9 mouse cellular contexts compared by ENCODE assay signal in the genomic region with DNA sequence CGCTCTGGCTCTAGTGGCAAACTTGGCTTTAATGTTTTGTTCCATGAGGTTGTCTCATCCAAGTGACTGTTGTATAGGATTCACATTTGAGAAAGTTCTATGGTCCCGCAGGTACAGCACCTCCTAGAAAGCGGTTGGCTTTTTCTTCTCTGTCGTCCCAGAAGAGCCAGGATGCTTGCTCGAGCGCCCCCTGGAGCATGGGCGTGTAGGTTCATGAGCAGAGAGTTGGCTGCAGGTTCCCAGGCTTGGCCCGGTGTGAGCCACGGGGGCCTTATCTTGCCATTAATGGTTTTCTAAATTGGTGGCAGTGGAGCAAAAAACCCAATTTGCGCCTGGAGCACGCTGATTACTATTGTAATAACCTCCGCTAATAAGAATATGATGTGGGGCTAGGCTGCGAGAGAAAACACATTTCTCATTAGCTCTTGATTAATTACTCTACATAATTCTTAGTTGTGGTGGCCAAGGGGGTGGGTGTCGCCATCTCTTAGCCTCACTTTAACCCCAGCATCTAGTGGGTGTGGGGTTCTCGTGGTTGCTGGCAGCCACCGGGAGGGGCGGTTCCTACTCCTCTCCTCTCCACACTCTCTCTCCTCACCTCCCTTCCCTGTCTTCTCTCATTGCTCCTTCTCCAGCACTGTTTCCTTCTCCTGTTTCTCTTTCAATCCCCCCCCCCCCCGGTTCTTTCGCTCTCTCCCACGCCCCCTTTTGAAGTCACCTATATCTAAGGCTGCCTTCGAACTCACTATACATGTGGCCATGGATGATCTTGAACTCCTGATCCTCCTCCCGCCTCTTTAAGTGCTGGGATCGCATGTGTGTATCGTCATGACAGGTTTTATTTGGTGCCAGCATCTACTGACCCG. TPM values are rescaled to one million over a fixed set of nuclear protein-coding genes. Genes with fewer than 3 reads are reported as not detected.
DNase-seq lines count a peak whose midpoint lies in the region; ATAC-seq lines count a peak whose summit lies in the region.
"Had no signal": no experiment of that assay in that cellular context is flagged by ENCODE, and none has a peak within 500 bp of the region (broad histone marks: within the 10 kb centered on the region; RNA-seq: fewer than 3 reads in every experiment).

No protein-coding gene starts in this region.

- no peak for DNase-seq in heart, postnatal 25 days (ENCODE audit: low spot score)
- peak; percentile 86 for DNase-seq in R1 (ENCODE audit: low read depth, low spot score)
- peak; percentile 70 for DNase-seq in testis, postnatal 14 days (ENCODE audit: low spot score)
- no peak for DNase-seq in right cerebral cortex, postnatal 25 days
- DNase-seq in lung, postnatal 10 days = no peak

- no peaks in the 10 kb centered on the region for H3K36me3 ChIP-seq in heart, embryonic 14.5 days (ENCODE audit: control insufficient read depth, insufficient read depth, low read length)
- H3K36me3 ChIP-seq in forebrain, embryonic 15.5 days = no peaks in the 10 kb centered on the region
- H3K36me3 ChIP-seq in liver, embryonic 12.5 days = no peaks in the 10 kb centered on the region

- H3K4me1 ChIP-seq in heart, embryonic 14.5 days (ENCODE audit: control insufficient read depth in 2 of 2, insufficient read depth in 2 of 2, low read length in 2 of 2) = peaks cover 11 to 14% of the 10 kb centered on the region in 2 experiments; a peak in 3 of 4 replicates
- H3K4me1 ChIP-seq in forebrain, embryonic 15.5 days = peaks cover 18% of the 10 kb centered on the region
- peaks cover 16% of the 10 kb centered on the region for H3K4me1 ChIP-seq in liver, embryonic 12.5 days

- H3K27me3 ChIP-seq in heart, embryonic 14.5 days (ENCODE audit: control insufficient read depth, insufficient read depth, low read length) = no peaks in the 10 kb centered on the region
- H3K27me3 ChIP-seq in forebrain, embryonic 15.5 days = no peaks in the 10 kb centered on the region
- peaks cover 48% of the 10 kb centered on the region for H3K27me3 ChIP-seq in liver, embryonic 12.5 days (replicated peaks)

- peak overlapping the region in 1 of 2 experiments; percentile 33; a peak in 1 of 4 replicates for H3K4me3 ChIP-seq in heart, embryonic 14.5 days (ENCODE audit: control insufficient read depth in 1 of 2, insufficient read depth in 1 of 2, low read depth in 1 of 2, low read length in 2 of 2)
- peak overlapping the region; percentile 15; the same call in 1 of the 2 replicates for H3K4me3 ChIP-seq in forebrain, embryonic 15.5 days
- H3K4me3 ChIP-seq in liver, embryonic 12.5 days = no peak overlapping the region; the same call in 1 of the 2 replicates

- intact Hi-C loops in heart, postnatal 25 days (cut with DNase I) = no loop called here

- H3K27ac ChIP-seq in heart, embryonic 14.5 days (replicated peaks in 1 of 2; ENCODE audit: control insufficient read depth in 1 of 2, insufficient read depth in 1 of 2, low read depth in 2 of 2, low read length in 2 of 2) = no peak overlapping the region
- H3K27ac ChIP-seq in forebrain, embryonic 15.5 days (replicated peaks) = peak overlapping the region; percentile 79
- H3K27ac ChIP-seq in liver, embryonic 12.5 days = no peak overlapping the region

- peak overlapping the region; percentile 75 for H3K9ac ChIP-seq in heart, embryonic 14.5 days (ENCODE audit: low read length)
- H3K9ac ChIP-seq in forebrain, embryonic 15.5 days (replicated peaks) = peak overlapping the region; percentile 40; the same call in 1 of the 2 replicates
- H3K9ac ChIP-seq in liver, embryonic 12.5 days = no peak overlapping the region

- ATAC-seq in heart, embryonic 14.5 days (ENCODE audit: insufficient number of reproducible peaks, insufficient read depth, low FRiP score, low read depth) = no peak
- peak; percentile 32; the same call in 1 of the 2 replicates for ATAC-seq in forebrain, embryonic 15.5 days (replicated peaks)
- no peak for ATAC-seq in liver, embryonic 12.5 days

- no peaks in the 10 kb centered on the region for H3K9me3 ChIP-seq in heart, embryonic 14.5 days (ENCODE audit: control insufficient read depth, low read length)
- H3K9me3 ChIP-seq in forebrain, embryonic 15.5 days = no peaks in the 10 kb centered on the region
- H3K9me3 ChIP-seq in liver, embryonic 12.5 days (replicated peaks) = no peaks in the 10 kb centered on the region

- WGBS in heart, embryonic 14.5 days = 65% methylated on average over 25 of the region's 25 CpGs
- WGBS in forebrain, embryonic 15.5 days = 33% methylated on average over 25 of the region's 25 CpGs
- 48% methylated on average over 25 of the region's 25 CpGs for WGBS in liver, embryonic 12.5 days (ENCODE audit: insufficient replicate concordance)

- H3K4me2 ChIP-seq in heart, embryonic 14.5 days (ENCODE audit: low read length) = peak overlapping the region; percentile 77
- peak overlapping the region; percentile 45 for H3K4me2 ChIP-seq in forebrain, embryonic 15.5 days (replicated peaks)
- H3K4me2 ChIP-seq in liver, embryonic 12.5 days = peak overlapping the region; percentile 67

RNA-seq across cellular contexts. Expression of gene 4931429L15Rik, which starts 8.2 kb away (rescaled TPM):
- polyA plus RNA-seq in heart, embryonic 14.5 days (2014; fragmentation: Nextera tagmentation; extraction: Ambion mirVana) = not detected in 2 replicates
- total RNA-seq in heart, postnatal 25 days (2021) = not detected
- not detected in 2 replicates for polyA plus RNA-seq in forebrain, embryonic 15.5 days (2015; fragmentation: Nextera tagmentation; extraction: Ambion mirVana)
- not detected in 2 replicates for polyA plus RNA-seq in liver, embryonic 12.5 days (2016; fragmentation: Nextera tagmentation; extraction: Ambion mirVana)
- polyA plus RNA-seq: liver, embryonic 16.5 days had no signal

RNA-seq across cellular contexts. Expression of gene Bud13, which starts 45.1 kb away (rescaled TPM):
- 11.2 and 13.8 TPM in 2 replicates for polyA plus RNA-seq in heart, embryonic 14.5 days (2014; fragmentation: Nextera tagmentation; extraction: Ambion mirVana)
- total RNA-seq in heart, postnatal 25 days (2021) = 1 to 10 TPM; 5.8 to 7.9 TPM
- 18.5 and 19.7 TPM in 2 replicates for polyA plus RNA-seq in forebrain, embryonic 15.5 days (2015; fragmentation: Nextera tagmentation; extraction: Ambion mirVana)
- 12.3 and 13.2 TPM in 2 replicates for polyA plus RNA-seq in liver, embryonic 12.5 days (2016; fragmentation: Nextera tagmentation; extraction: Ambion mirVana)

RNA-seq across cellular contexts. Expression of gene Zpr1, which starts 55.1 kb away (rescaled TPM):
- polyA plus RNA-seq in heart, embryonic 14.5 days (2014; fragmentation: Nextera tagmentation; extraction: Ambion mirVana) = 31.5 and 33.0 TPM in 2 replicates
- 10 to 100 TPM; 18.5 to 19.4 TPM for total RNA-seq in heart, postnatal 25 days (2021)
- 69.7 and 73.1 TPM in 2 replicates for polyA plus RNA-seq in forebrain, embryonic 15.5 days (2015; fragmentation: Nextera tagmentation; extraction: Ambion mirVana)
- polyA plus RNA-seq in liver, embryonic 12.5 days (2016; fragmentation: Nextera tagmentation; extraction: Ambion mirVana) = 55.4 and 56.0 TPM in 2 replicates

RNA-seq across cellular contexts. Expression of gene Apoa5, which starts 59.5 kb away (rescaled TPM):
- polyA plus RNA-seq in heart, embryonic 14.5 days (2014; fragmentation: Nextera tagmentation; extraction: Ambion mirVana) = not detected in 2 replicates
- total RNA-seq in heart, postnatal 25 days (2021) = not detected
- not detected in 2 replicates for polyA plus RNA-seq in forebrain, embryonic 15.5 days (2015; fragmentation: Nextera tagmentation; extraction: Ambion mirVana)
- polyA plus RNA-seq in liver, embryonic 12.5 days (2016; fragmentation: Nextera tagmentation; extraction: Ambion mirVana) = 0.25 and 0.33 TPM in 2 replicates

Comparison
In these comparisons a context has a peak if more than half of its experiments do, and no peak if none do; other contexts are left out.
1. DNase-seq: peak in R1 (single experiment) and testis, postnatal 14 days (single experiment); none in heart, postnatal 25 days (single experiment), right cerebral cortex, postnatal 25 days (single experiment) and lung, postnatal 10 days (single experiment).
2. Peak in every context shown above with its lines, with median percentiles within 50 percentile points of each other: H3K4me2 ChIP-seq.